Mouse (Mus musculus) C2C12 (cell line): ENCODE measurements around the gene H2-Aa. TPM values are rescaled to one million over a fixed set of nuclear protein-coding genes. Genes with fewer than 3 reads are reported as not detected.
A peak's percentile ranks its signal among the peaks of the same experiment; 100 is the strongest.

Source experiments
- H3K27me3 ChIP-seq: one replicate; pipeline ENCODE4 v1.6.1; 2011; ENCODE audit not compliant: control insufficient read depth, insufficient read depth, insufficient read length
- H3K36me3 ChIP-seq: one replicate; pipeline ENCODE4 v1.6.1; 2011; ENCODE audit not compliant: control insufficient read depth, insufficient read depth
- H3K4me3 ChIP-seq: one replicate; pipeline ENCODE4 v1.5.1; 2011; ENCODE audit warnings: mild to moderate bottlenecking, control low read depth; ENCODE audit not compliant: poor library complexity, insufficient read depth, severe bottlenecking
- H3K79me2 ChIP-seq: one replicate; pipeline ENCODE4 v1.6.1; 2011; ENCODE audit not compliant: control insufficient read depth, insufficient read depth
- H3K79me3 ChIP-seq: one replicate; pipeline ENCODE4 v1.6.1; 2011; ENCODE audit warnings: low read depth, control low read depth
- H3ac ChIP-seq: one replicate; pipeline ENCODE3; 2011; ENCODE audit warnings: low read depth; ENCODE audit not compliant: control insufficient read depth, insufficient read length
- CEBPB ChIP-seq: IDR thresholded peaks from one replicate; pipeline ENCODE4 v1.6.1; 2011; ENCODE audit warnings: low read depth, mild to moderate bottlenecking, control low read depth, moderate library complexity
- CTCF ChIP-seq: IDR thresholded peaks from one replicate; pipeline ENCODE4 v1.5.1; 2011; ENCODE audit not compliant: control insufficient read depth, insufficient read depth, insufficient read length
- FOSL1 ChIP-seq: IDR thresholded peaks from one replicate; pipeline ENCODE4 v1.8.0; 2011; ENCODE audit warnings: mild to moderate bottlenecking, low read length; ENCODE audit not compliant: poor library complexity, insufficient read depth, severe bottlenecking
- MAX ChIP-seq: IDR thresholded peaks from one replicate; pipeline ENCODE4 v1.6.1; 2011; ENCODE audit warnings: mild to moderate bottlenecking, control low read depth
- MYOD1 ChIP-seq: IDR thresholded peaks from one replicate; pipeline ENCODE4 v1.6.1; 2011; ENCODE audit warnings: low read depth; ENCODE audit not compliant: control insufficient read depth, insufficient read length
- MYOG ChIP-seq: IDR thresholded peaks from one replicate; pipeline ENCODE4 v1.6.1; 2011; ENCODE audit not compliant: control insufficient read depth, insufficient read length; ENCODE audit errors: extremely low read depth
- USF1 ChIP-seq: IDR thresholded peaks from one replicate; pipeline ENCODE4 v1.6.1; 2011; ENCODE audit warnings: low read depth, mild to moderate bottlenecking, control low read depth, moderate library complexity
- polyA plus RNA-seq: library from polyadenylated mRNA; unstranded; fragments of >200 nt; fragmentation: generic; extraction: Trizol; gene quantifications from one replicate; pipeline ENCODE4 v1.2.1, GENCODE M21; 2012; ENCODE audit warnings: missing spikeins

Gene H2-Aa
- polyA plus RNA-seq, 1 experiment = not detected

DNA sequence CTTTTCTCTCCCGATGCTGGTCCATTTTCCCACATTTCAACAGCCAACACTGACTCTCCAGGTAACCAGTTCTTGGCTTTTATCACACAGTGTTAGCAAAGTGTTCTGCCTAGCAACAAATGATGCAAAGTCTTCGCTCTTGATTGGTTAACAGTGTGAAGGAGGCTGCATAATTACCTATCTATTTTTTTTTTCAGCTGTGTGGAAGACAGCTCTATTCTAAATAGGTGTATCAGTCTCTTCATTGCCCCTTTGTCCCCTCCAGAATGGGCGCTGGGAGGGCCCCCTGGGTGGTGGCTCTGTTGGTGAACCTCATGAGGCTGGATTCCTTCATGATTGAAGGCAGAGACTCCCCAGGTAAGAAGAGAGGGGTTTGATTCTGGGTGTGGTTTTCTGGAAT lies 48.9 kb downstream of the H2-Aa start, which contains the start of gene H2-Ob:
Gene H2-Ob, plus strand, starts transcription at position 198 of the 400 bp plus-strand sequence.
- Histone ChIP-seq H3K79me3 (no peaks in the 10 kb centered on the region), H3K27me3 (peaks cover 6% of the 10 kb centered on the region), H3K4me3 (no peak within 1 kb of the TSS), H3K79me2 (no peaks in the 10 kb centered on the region), H3ac (no peak within 1 kb of the TSS), H3K36me3 (no peaks in the 10 kb centered on the region)
- TF ChIP-seq MAX (no peak), MYOG (no peak), CTCF (no peak), USF1 (no peak), CEBPB (no peak)

DNA sequence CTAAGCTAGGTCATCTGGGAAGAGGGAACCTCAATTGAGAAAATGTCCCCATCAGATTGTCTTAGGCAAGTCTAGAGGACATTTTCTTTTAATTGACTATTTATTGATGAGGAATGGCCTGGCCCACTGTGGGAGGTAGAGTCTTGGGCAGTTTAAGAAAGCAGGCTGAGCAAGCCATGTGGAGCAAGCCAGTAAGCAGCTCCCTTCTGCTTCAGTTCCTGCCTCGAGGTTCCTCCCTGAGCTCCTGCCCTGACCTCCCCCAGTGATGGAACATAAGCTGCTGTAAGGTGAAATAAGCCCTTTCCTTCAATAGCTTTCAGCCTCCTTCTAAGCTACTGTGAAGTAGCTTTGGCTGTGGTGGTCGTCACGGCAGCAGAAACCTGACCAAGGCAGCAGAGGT lies 49.9 kb downstream of the H2-Aa start:
- H3K36me3 ChIP-seq = no peaks in the 10 kb centered on the region
- no peak for TF ChIP-seq CEBPB
- no peak for TF ChIP-seq MAX
- no peak for TF ChIP-seq MYOD1
- TF ChIP-seq MYOG = no peak
- TF ChIP-seq USF1 = no peak
- TF ChIP-seq FOSL1 = no peak
- TF ChIP-seq CTCF = no peak
- no peak overlapping the region for H3K4me3 ChIP-seq

DNA sequence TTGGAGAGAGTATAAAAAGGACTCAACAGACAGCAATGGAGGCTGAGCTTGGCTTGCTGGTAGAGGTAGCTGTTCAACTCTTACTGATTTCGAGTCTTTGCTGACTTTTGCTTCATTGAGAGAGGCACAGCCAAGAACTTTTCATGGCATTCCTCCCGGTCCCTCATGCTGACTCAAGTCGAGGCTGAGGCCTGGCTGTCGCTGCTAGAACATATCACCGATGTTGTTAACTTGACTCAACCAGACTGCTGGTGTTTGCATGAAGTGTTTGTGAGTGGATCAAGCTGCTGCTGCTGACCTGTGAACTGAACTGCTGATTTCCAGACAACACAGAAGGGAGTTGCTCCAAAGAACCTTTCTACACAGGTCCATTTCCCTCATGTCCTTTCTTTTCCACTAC lies 50.9 kb downstream of the H2-Aa start:
- Histone ChIP-seq H3K27me3 (peaks cover 6% of the 10 kb centered on the region), H3K36me3 (no peaks in the 10 kb centered on the region), H3ac (no peak overlapping the region), H3K79me3 (no peaks in the 10 kb centered on the region), H3K79me2 (no peaks in the 10 kb centered on the region), H3K4me3 (no peak overlapping the region)
- no peak for TF ChIP-seq MYOD1
- TF ChIP-seq CEBPB = no peak
- TF ChIP-seq FOSL1 = no peak
- TF ChIP-seq MYOG = no peak
- no peak for TF ChIP-seq MAX
- TF ChIP-seq USF1 = no peak
- no peak for TF ChIP-seq CTCF

More for the DNA sequence above, 49.9 kb downstream of the H2-Aa start:
- H3ac ChIP-seq = no peak overlapping the region
- H3K79me3 ChIP-seq = no peaks in the 10 kb centered on the region
- no peaks in the 10 kb centered on the region for H3K79me2 ChIP-seq
- H3K27me3 ChIP-seq = peaks cover 6% of the 10 kb centered on the region

DNA sequence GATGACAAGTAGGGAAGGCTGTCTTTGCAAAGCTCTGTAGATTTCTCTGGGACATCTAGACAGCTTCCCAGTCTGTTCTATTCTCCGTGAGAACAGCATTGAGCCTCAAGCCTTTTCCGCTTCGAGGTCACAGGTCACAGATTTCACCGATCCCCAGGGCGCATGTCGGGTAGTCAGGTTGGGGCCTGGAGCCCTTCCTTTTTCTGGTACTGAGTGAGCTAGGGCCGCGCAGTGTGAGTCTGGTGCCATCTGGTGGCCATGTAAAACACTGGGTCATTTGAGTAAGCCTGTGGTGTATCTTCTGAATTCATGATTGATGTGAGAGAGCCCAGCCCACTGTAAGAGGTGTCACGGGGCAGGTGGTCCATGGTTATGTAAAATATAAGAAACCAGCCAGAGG lies 52.7 kb downstream of the H2-Aa start:
- Histone ChIP-seq H3K79me3 (no peaks in the 10 kb centered on the region), H3K27me3 (peaks cover 4% of the 10 kb centered on the region)
- TF ChIP-seq CTCF (peak; percentile 47), MAX (no peak), FOSL1 (no peak)

More for the DNA sequence above, 52.7 kb downstream of the H2-Aa start:
- H3ac ChIP-seq = no peak overlapping the region
- H3K4me3 ChIP-seq = no peak overlapping the region
- H3K79me2 ChIP-seq = no peaks in the 10 kb centered on the region
- no peaks in the 10 kb centered on the region for H3K36me3 ChIP-seq

Other genes with a start within 250 kb of the H2-Aa start
- 0.77 TPM for gene Col11a2, start 248.4 kb downstream of the H2-Aa start, polyA plus RNA-seq
- not detected for gene H2-Oa, start 195.5 kb downstream of the H2-Aa start, polyA plus RNA-seq
- gene H2-DMa, start 168.3 kb downstream of the H2-Aa start, polyA plus RNA-seq = 5.2 TPM
- gene Brd2, start 165.2 kb downstream of the H2-Aa start, polyA plus RNA-seq = 127 TPM
- gene H2-DMb2, start 144.5 kb downstream of the H2-Aa start, polyA plus RNA-seq = not detected
- gene H2-DMb1, start 134.8 kb downstream of the H2-Aa start, polyA plus RNA-seq = not detected
- gene Tap1, start 100.3 kb downstream of the H2-Aa start, polyA plus RNA-seq = 0.30 TPM
- gene Psmb9, start 100.1 kb downstream of the H2-Aa start, polyA plus RNA-seq = 0.07 TPM
- gene Psmb8, start 90.1 kb downstream of the H2-Aa start, polyA plus RNA-seq = 0.05 TPM
- 0.47 TPM for gene Tap2, start 84.3 kb downstream of the H2-Aa start, polyA plus RNA-seq
- not detected for gene H2-Ob, start 48.9 kb downstream of the H2-Aa start, polyA plus RNA-seq
- gene H2-Ab1, start 30.1 kb downstream of the H2-Aa start, polyA plus RNA-seq = not detected
- gene H2-Eb1, start 18.0 kb upstream of the H2-Aa start, polyA plus RNA-seq = not detected
- gene H2-Eb2, start 37.8 kb upstream of the H2-Aa start, polyA plus RNA-seq = not detected
- not detected for gene Btnl2, start 67.0 kb upstream of the H2-Aa start, polyA plus RNA-seq
- gene Btnl1, start 89.3 kb upstream of the H2-Aa start, polyA plus RNA-seq = not detected
- not detected for gene BC051142, start 111.0 kb upstream of the H2-Aa start, polyA plus RNA-seq
- gene Btnl4, start 189.5 kb upstream of the H2-Aa start, polyA plus RNA-seq = not detected
- gene Btnl6, start 229.5 kb upstream of the H2-Aa start, polyA plus RNA-seq = not detected